Mouse (Mus musculus) midbrain, postnatal 0 days (tissue): ENCODE measurements around the gene Fasn. TPM values are rescaled to one million over a fixed set of nuclear protein-coding genes. Genes with fewer than 3 reads are reported as not detected.
"Not testable (repeated sequence)": the region's sequence is repeated elsewhere in the genome, so short reads cannot be mapped to it uniquely, and the experiment has no call there.

Experiments used
- ATAC-seq: fragments of 200-750 bp; cut with Nextera tagmentation; 2 replicates; pipeline ENCODE4 v1.8.0; 2017; ENCODE audit warnings: moderate number of reproducible peaks, mild to moderate bottlenecking, moderate TSS enrichment, moderate library complexity; ENCODE audit not compliant: low FRiP score
- DNase-seq: peaks from one replicate; pipeline ENCODE4 v3.0.0-alpha.2; 2015; ENCODE audit warnings: low spot score
- H3K27ac ChIP-seq: fragments of 300-500 bp; sonication (generic); 2 replicates; pipeline ENCODE4 v1.5.1; 2014; ENCODE audit warnings: low read depth, mild to moderate bottlenecking, low read length, mixed read lengths
- H3K27me3 ChIP-seq: fragments of 300-500 bp; sonication (generic); 2 replicates; pipeline ENCODE4 v1.6.1; 2014; ENCODE audit warnings: low read length, control low read depth, mixed read lengths; ENCODE audit not compliant: insufficient read depth
- H3K36me3 ChIP-seq: fragments of 300-500 bp; sonication (generic); 2 replicates; pipeline ENCODE4 v1.6.1; 2014; ENCODE audit warnings: low read length, control low read depth, mixed read lengths; ENCODE audit not compliant: insufficient read depth
- H3K4me1 ChIP-seq: fragments of 300-500 bp; sonication (generic); 2 replicates; pipeline ENCODE4 v1.6.1; 2014; ENCODE audit warnings: mild to moderate bottlenecking, control low read depth, antibody characterized with exemption, low read length, mixed read lengths; ENCODE audit not compliant: insufficient read depth
- H3K4me2 ChIP-seq: fragments of 300-500 bp; sonication (generic); 2 replicates; pipeline ENCODE4 v1.6.1; 2014; ENCODE audit warnings: low read depth, mild to moderate bottlenecking, low read length, mixed read lengths; ENCODE audit not compliant: poor library complexity, severe bottlenecking
- H3K4me3 ChIP-seq: fragments of 300-500 bp; sonication (generic); 2 replicates; pipeline ENCODE4 v1.5.1; 2014; ENCODE audit warnings: low read depth, mild to moderate bottlenecking, low read length, moderate library complexity
- H3K9ac ChIP-seq: fragments of 300-500 bp; sonication (generic); replicated peaks from 2 replicates; pipeline ENCODE4 v1.6.1; 2014; ENCODE audit warnings: mild to moderate bottlenecking, low read length, moderate library complexity, mixed read lengths; ENCODE audit not compliant: poor library complexity, severe bottlenecking
- H3K9me3 ChIP-seq: fragments of 300-500 bp; sonication (generic); 2 replicates; pipeline ENCODE4 v1.6.1; 2016; ENCODE audit warnings: low read length, control low read depth
- CTCF ChIP-seq: IDR thresholded peaks from 2 replicates; pipeline ENCODE4 v1.5.1; 2016; ENCODE audit warnings: antibody characterized with exemption, mild to moderate bottlenecking
- WGBS: fragments of 180-500 bp; shearing (Covaris S2); extraction: QIAGEN DNeasy Blood & Tissue Kit; methylation state at CpG from one replicate; pipeline ENCODE4 v1.1.7; 2014; 5-methylcytosine and 5-hydroxymethylcytosine counted together
- polyA plus RNA-seq: library from polyadenylated mRNA; unstranded; fragments of >200 nt; fragmentation: Nextera tagmentation; extraction: Ambion mirVana; gene quantifications from 2 replicates; pipeline ENCODE4 v1.2.1, GENCODE M21; 2015
- total RNA-seq: library from RNA; depleted of rRNA; stranded (reverse); fragments of >200 nt; gene quantifications from 2 replicates; pipeline ENCODE4 v1.2.3, GENCODE M21; 2014; rRNA removed

Gene Fasn
- total RNA-seq (469 and 488 TPM in 2 replicates), polyA plus RNA-seq (76.0 and 85.4 TPM in 2 replicates)

- no peaks in the 10 kb centered on the region for H3K27me3 ChIP-seq
- H3K4me2 ChIP-seq, result peak within 1 kb of the TSS; percentile 93
- no peaks in the 10 kb centered on the region for H3K9me3 ChIP-seq
- DNase-seq (peak; percentile 99), ATAC-seq (peak; percentile 91)
- peaks cover 24% of the 10 kb centered on the region for H3K4me1 ChIP-seq
- peak within 1 kb of the TSS; percentile 96 for H3K27ac ChIP-seq
- H3K9ac ChIP-seq, result peak within 1 kb of the TSS; percentile 95
- peak; percentile 67 for TF ChIP-seq CTCF
- H3K36me3 ChIP-seq, result peaks cover 29% of the 10 kb centered on the region
- H3K4me3 ChIP-seq, result peak within 1 kb of the TSS; percentile 93
- 0% methylated on average over 92 of the region's 109 CpGs for WGBS
Measured at GRCm38 (mm10) chr11:120823956-120824786, at the start of gene Fasn. Gene Fasn (minus strand): TSS chr11:120824547.

- no peak for TF ChIP-seq CTCF
- Histone ChIP-seq H3K9ac (no peak overlapping the region), H3K4me1 (no peaks in the 10 kb centered on the region), H3K9me3 (no peaks in the 10 kb centered on the region), H3K4me2 (no peak overlapping the region), H3K36me3 (peaks cover 20% of the 10 kb centered on the region), H3K27me3 (no peaks in the 10 kb centered on the region), H3K4me3 (no peak overlapping the region), H3K27ac (no peak overlapping the region)
- ATAC-seq (no peak), DNase-seq (no peak)
- WGBS, result 79% methylated on average over 6 of the region's 6 CpGs
Measured at GRCm38 (mm10) chr11:120873206-120873605, 48.9 kb upstream of the Fasn start.

GRCm38 (mm10) chr11:120871521-120871920, 47.2 kb upstream of the Fasn start:
- Histone ChIP-seq H3K4me2 (no peak overlapping the region), H3K36me3 (peaks cover 12% of the 10 kb centered on the region), H3K4me3 (no peak overlapping the region), H3K27me3 (no peaks in the 10 kb centered on the region), H3K4me1 (no peaks in the 10 kb centered on the region), H3K9ac (no peak overlapping the region), H3K27ac (no peak overlapping the region), H3K9me3 (no peaks in the 10 kb centered on the region)
- 95% methylated on average over 9 of the region's 9 CpGs for WGBS
- ATAC-seq, result no peak
- TF ChIP-seq CTCF, result no peak
- no peak for DNase-seq

GRCm38 (mm10) chr11:120865816-120866215, 41.5 kb upstream of the Fasn start:
- TF ChIP-seq CTCF, result no peak
- Histone ChIP-seq H3K4me3 (no peak overlapping the region), H3K27me3 (no peaks in the 10 kb centered on the region), H3K27ac (no peak overlapping the region), H3K9ac (no peak overlapping the region), H3K36me3 (peaks cover 14% of the 10 kb centered on the region), H3K4me2 (no peak overlapping the region), H3K9me3 (no peaks in the 10 kb centered on the region), H3K4me1 (no peaks in the 10 kb centered on the region)
- DNase-seq (no peak), ATAC-seq (no peak)
- WGBS, result 95% methylated on average over 1 of the region's 1 CpGs

GRCm38 (mm10) chr11:120862819-120863218, 38.5 kb upstream of the Fasn start:
- Histone ChIP-seq H3K36me3 (peaks cover 18% of the 10 kb centered on the region), H3K27me3 (no peaks in the 10 kb centered on the region), H3K27ac (no peak overlapping the region), H3K9me3 (no peaks in the 10 kb centered on the region), H3K4me2 (no peak overlapping the region), H3K4me3 (no peak overlapping the region), H3K9ac (no peak overlapping the region), H3K4me1 (no peaks in the 10 kb centered on the region)
- no peak for DNase-seq
- ATAC-seq, result no peak
- TF ChIP-seq CTCF, result no peak
- 79% methylated on average over 10 of the region's 10 CpGs for WGBS

- not testable (repeated sequence) for H3K9me3 ChIP-seq, H3K27ac ChIP-seq, ATAC-seq, H3K27me3 ChIP-seq, H3K4me1 ChIP-seq, H3K9ac ChIP-seq, DNase-seq, H3K4me3 ChIP-seq, H3K4me2 ChIP-seq
- 92% methylated on average over 3 of the region's 3 CpGs for WGBS
- peaks cover 26% of the 10 kb centered on the region for H3K36me3 ChIP-seq
Measured at GRCm38 (mm10) chr11:120855938-120856337, 31.6 kb upstream of the Fasn start.
